Mouse (Mus musculus): Measurements from ENCODE around the gene Nit1. TPM values are rescaled to one million over a fixed set of nuclear protein-coding genes. Genes with fewer than 3 reads are reported as not detected.
"Not testable (repeated sequence)": the region's sequence is repeated elsewhere in the genome, so short reads cannot be mapped to it uniquely, and the experiment has no call there.

The Nit1 gene
- total RNA-seq, 2 experiments from 2014 or later, result 43.3 to 44.3 TPM

- H3K4me3 ChIP-seq, result no peak overlapping the region
- H3K27ac ChIP-seq, result no peak overlapping the region
- no peak for DNase-seq (ENCODE audit: extremely low spot score in 1 of 2, low spot score in 2 of 2)
- intact Hi-C loops (cut with DNase I), result loop anchor here (5.0 kb wide), 1 partner anchor 35 kb away; no protein-coding TSS in a partner anchor
- TF ChIP-seq CTCF (IDR thresholded peaks at IDR 0.05), result no peak
These were observed 23.4 kb downstream of the Nit1 start for GRCm38 (mm10) chr1:171322012-171322411.

- intact Hi-C loops (cut with DNase I), result loop anchor here (5.0 kb wide), 1 partner anchor 36 kb away; no protein-coding TSS in a partner anchor
- peak; percentile 67 for TF ChIP-seq CTCF (IDR thresholded peaks at IDR 0.05)
- DNase-seq (ENCODE audit: extremely low spot score in 1 of 2, low spot score in 2 of 2), result no peak
These were observed 24.0 kb downstream of the Nit1 start for GRCm38 (mm10) chr1:171321415-171321814.

GRCm38 (mm10) chr1:171320151-171320550 is 25.3 kb downstream of the Nit1 start:
- intact Hi-C loops (cut with DNase I), result loop anchor here (5.0 kb wide), 1 partner anchor 37 kb away; no protein-coding TSS in a partner anchor
- no peak for TF ChIP-seq CTCF (IDR thresholded peaks at IDR 0.05)
- Histone ChIP-seq H3K4me3 (no peak overlapping the region), H3K27ac (no peak overlapping the region)
- DNase-seq (ENCODE audit: extremely low spot score in 1 of 2, low spot score in 2 of 2), result no peak

More at GRCm38 (mm10) chr1:171321415-171321814, 24.0 kb downstream of the Nit1 start:
- no peak overlapping the region for H3K27ac ChIP-seq
- no peak overlapping the region for H3K4me3 ChIP-seq

GRCm38 (mm10) chr1:171319748-171320147 is 25.7 kb downstream of the Nit1 start:
- no peak for TF ChIP-seq CTCF (IDR thresholded peaks at IDR 0.05)
- no peak for DNase-seq (ENCODE audit: extremely low spot score in 1 of 2, low spot score in 2 of 2)
- intact Hi-C loops (cut with DNase I), result loop anchor here (5.0 kb wide), 1 partner anchor 38 kb away; no protein-coding TSS in a partner anchor
- Histone ChIP-seq H3K4me3 (no peak overlapping the region), H3K27ac (no peak overlapping the region)

GRCm38 (mm10) chr1:171309321-171309720 is 36.1 kb downstream of the Nit1 start:
- Histone ChIP-seq H3K4me3 (no peak overlapping the region), H3K27ac (no peak overlapping the region)
- intact Hi-C loops (cut with DNase I), result no loop called here
- no peak for TF ChIP-seq CTCF (IDR thresholded peaks at IDR 0.05)
- no peak for DNase-seq (ENCODE audit: extremely low spot score in 1 of 2, low spot score in 2 of 2)

GRCm38 (mm10) chr1:171306157-171306556 is 39.3 kb downstream of the Nit1 start:
- intact Hi-C loops (cut with DNase I); H3K27ac ChIP-seq; H3K4me3 ChIP-seq; DNase-seq (ENCODE audit: extremely low spot score in 1 of 2, low spot score in 2 of 2): not testable (repeated sequence)

- no peak overlapping the region for H3K27ac ChIP-seq
- TF ChIP-seq CTCF (IDR thresholded peaks at IDR 0.05), result no peak
- DNase-seq (ENCODE audit: extremely low spot score in 1 of 2, low spot score in 2 of 2), result no peak
- intact Hi-C loops (cut with DNase I), result loop anchor here (5.0 kb wide), 1 partner anchor 114 kb away; the partner anchor contains the start of gene Usf1
- no peak overlapping the region for H3K4me3 ChIP-seq
These were observed 47.2 kb downstream of the Nit1 start for GRCm38 (mm10) chr1:171298226-171298625.

- Histone ChIP-seq H3K27ac (peak overlapping the region; percentile 100), H3K4me3 (peak overlapping the region; percentile 84)
- intact Hi-C loops (cut with DNase I), result loop anchor here (2.0 to 5.0 kb wide), 2 partner anchors 34 to 117 kb away; partner anchors contain the start of genes Dedd and Usf1
- no peak for TF ChIP-seq CTCF (IDR thresholded peaks at IDR 0.05)
- DNase-seq (ENCODE audit: extremely low spot score in 1 of 2, low spot score in 2 of 2), result no peak
These were observed 50.4 kb downstream of the Nit1 start for GRCm38 (mm10) chr1:171295063-171295402.

GRCm38 (mm10) chr1:171294298-171295062 is 51.0 kb downstream of the Nit1 start, which contains the start of gene Ufc1:
Gene Ufc1, minus strand, starts transcription at chr1:171295024.
- intact Hi-C loops (cut with DNase I), result loop anchor here (2.0 to 5.0 kb wide), 2 partner anchors 34 to 118 kb away; partner anchors contain the start of genes Dedd and Usf1
- TF ChIP-seq CTCF (IDR thresholded peaks at IDR 0.05), result peak; percentile 42
- H3K4me3 ChIP-seq, result peak within 1 kb of the TSS; percentile 84
- peak; percentile 78 to 81 for DNase-seq (ENCODE audit: extremely low spot score in 1 of 2, low spot score in 2 of 2)
- H3K27ac ChIP-seq, result peak within 1 kb of the TSS; percentile 100

GRCm38 (mm10) chr1:171293906-171294297 is 51.5 kb downstream of the Nit1 start:
- no peak for TF ChIP-seq CTCF (IDR thresholded peaks at IDR 0.05)
- intact Hi-C loops (cut with DNase I), result loop anchor here (2.0 kb wide), 1 partner anchor 35 kb away; the partner anchor contains the start of gene Dedd
- no peak for DNase-seq (ENCODE audit: extremely low spot score in 1 of 2, low spot score in 2 of 2)
- H3K4me3 ChIP-seq, result peak overlapping the region; percentile 84
- peak overlapping the region; percentile 100 for H3K27ac ChIP-seq

- no peak for DNase-seq (ENCODE audit: extremely low spot score in 1 of 2, low spot score in 2 of 2)
These were observed 52.1 kb downstream of the Nit1 start for GRCm38 (mm10) chr1:171293351-171293750.

GRCm38 (mm10) chr1:171288328-171288727 is 57.1 kb downstream of the Nit1 start:
- peak overlapping the region; percentile 97 for H3K27ac ChIP-seq
- peak overlapping the region; percentile 86; the same call in 1 of the 2 replicates for H3K4me3 ChIP-seq
- no peak for DNase-seq (ENCODE audit: extremely low spot score in 1 of 2, low spot score in 2 of 2)
- no peak for TF ChIP-seq CTCF (IDR thresholded peaks at IDR 0.05)
- intact Hi-C loops (cut with DNase I), result no loop called here

More at GRCm38 (mm10) chr1:171293351-171293750, 52.1 kb downstream of the Nit1 start:
- TF ChIP-seq CTCF (IDR thresholded peaks at IDR 0.05), result no peak
- intact Hi-C loops (cut with DNase I), result no loop called here
- Histone ChIP-seq H3K27ac (peak overlapping the region; percentile 100), H3K4me3 (peak overlapping the region; percentile 84)

Other genes with a start within 250 kb of the Nit1 start
- gene Cfap126, start 231.7 kb downstream of the Nit1 start, total RNA-seq (2021), result 1 to 10 TPM in 1 of 2 experiments, not detected in 1; 1.5 TPM
- 100 to 1,000 TPM; 194 to 195 TPM for gene Sdhc, start 195.0 kb downstream of the Nit1 start, total RNA-seq (2021)
- gene Mpz, start 194.9 kb downstream of the Nit1 start, total RNA-seq (2021), result not detected
- gene Pcp4l1, start 149.4 kb downstream of the Nit1 start, total RNA-seq (2021), result 100 to 1,000 TPM in 1 of 2 experiments, 10 to 100 TPM in 1; 76.7 to 113 TPM
- under 1 TPM; 0.19 to 0.23 TPM for gene Nr1i3, start 131.7 kb downstream of the Nit1 start, total RNA-seq (2021)
- 10 to 100 TPM; 86.4 to 91.2 TPM for gene Tomm40l, start 123.1 kb downstream of the Nit1 start, total RNA-seq (2021)
- gene Apoa2, start 120.6 kb downstream of the Nit1 start, total RNA-seq (2021), result 1 to 10 TPM; 1.5 to 2.2 TPM
- 10 to 100 TPM; 12.6 to 14.4 TPM for gene Fcer1g, start 111.3 kb downstream of the Nit1 start, total RNA-seq (2021)
- 1 to 10 TPM; 6.7 to 8.6 TPM for gene Adamts4, start 95.2 kb downstream of the Nit1 start, total RNA-seq (2021)
- 100 to 1,000 TPM; 267 to 272 TPM for gene Ndufs2, start 94.3 kb downstream of the Nit1 start, total RNA-seq (2021)
- 10 to 100 TPM; 57.0 to 69.2 TPM for gene B4galt3, start 75.3 kb downstream of the Nit1 start, total RNA-seq (2021)
- 10 to 100 TPM; 26.0 to 32.1 TPM for gene Ppox, start 64.5 kb downstream of the Nit1 start, total RNA-seq (2021)
- gene Usp21, start 57.7 kb downstream of the Nit1 start, total RNA-seq (2021), result 10 to 100 TPM; 59.8 to 65.7 TPM
- gene Ufc1, start 50.6 kb downstream of the Nit1 start, total RNA-seq (2021), result 100 to 1,000 TPM; 101 to 108 TPM
- gene Dedd, start 16.5 kb downstream of the Nit1 start, total RNA-seq (2021), result 10 to 100 TPM; 40.4 to 40.9 TPM
- 100 to 1,000 TPM; 186 to 191 TPM for gene Pfdn2, start within 50 bp of the Nit1 start, total RNA-seq (2021)
- 1 to 10 TPM; 6.2 to 7.1 TPM for gene Klhdc9, start 15.2 kb upstream of the Nit1 start, total RNA-seq (2021)
- gene Nectin4, start 24.5 kb upstream of the Nit1 start, total RNA-seq (2021), result 1 to 10 TPM; 3.0 to 3.1 TPM
- gene Arhgap30, start 43.3 kb upstream of the Nit1 start, total RNA-seq (2021), result 1 to 10 TPM; 2.0 to 2.2 TPM
- 100 to 1,000 TPM in 1 of 2 experiments, 10 to 100 TPM in 1; 99.7 to 106 TPM for gene Usf1, start 65.7 kb upstream of the Nit1 start, total RNA-seq (2021)
- gene Tstd1, start 73.2 kb upstream of the Nit1 start, total RNA-seq (2021), result 1 to 10 TPM; 2.9 to 4.3 TPM
- gene F11r, start 91.9 kb upstream of the Nit1 start, total RNA-seq (2021), result 1 to 10 TPM; 4.9 to 6.2 TPM
- gene Alyref2, start 157.8 kb upstream of the Nit1 start, total RNA-seq (2021), result 1 to 10 TPM; 4.9 to 5.4 TPM
- not detected for gene Itln1, start 189.6 kb upstream of the Nit1 start, total RNA-seq (2021)
- gene Cd244a, start 213.5 kb upstream of the Nit1 start, total RNA-seq (2021), result not detected

Measured in left cerebral cortex, adult 2 months (tissue).